Mouse (Mus musculus): ENCODE results near the gene Ep400.

- TF ChIP-seq CTCF (IDR thresholded peaks at IDR 0.05; ENCODE audit: borderline replicate concordance, extremely low read depth, insufficient read depth, insufficient read length) (no peak), POLR2A (IDR thresholded peaks at IDR 0.05; ENCODE audit: borderline replicate concordance, extremely low read depth, insufficient read depth, insufficient read length, poor library complexity, severe bottlenecking) (no peak)
These were observed 37.2 kb downstream of the Ep400 start for GRCm38 (mm10) chr5:110733231-110733823.

Data from brain, embryonic 14.5 days (tissue).